Mouse (Mus musculus): ENCODE results near the gene Mei1. TPM values are rescaled to one million over a fixed set of nuclear protein-coding genes. Genes with fewer than 3 reads are reported as not detected.

Gene Mei1
- not detected for polyA plus RNA-seq (2014; fragmentation: Illumina TruSeq; extraction: RNeasy Lipid Tissue Mini Kit (QIAGEN cat#74804); ENCODE audit: low read depth, low replicate concordance)

GRCm38 (mm10) chr15:82069898-82070297 lies at the start of gene Mei1:
Gene Mei1 (plus strand): TSS chr15:82069996.

DNA sequence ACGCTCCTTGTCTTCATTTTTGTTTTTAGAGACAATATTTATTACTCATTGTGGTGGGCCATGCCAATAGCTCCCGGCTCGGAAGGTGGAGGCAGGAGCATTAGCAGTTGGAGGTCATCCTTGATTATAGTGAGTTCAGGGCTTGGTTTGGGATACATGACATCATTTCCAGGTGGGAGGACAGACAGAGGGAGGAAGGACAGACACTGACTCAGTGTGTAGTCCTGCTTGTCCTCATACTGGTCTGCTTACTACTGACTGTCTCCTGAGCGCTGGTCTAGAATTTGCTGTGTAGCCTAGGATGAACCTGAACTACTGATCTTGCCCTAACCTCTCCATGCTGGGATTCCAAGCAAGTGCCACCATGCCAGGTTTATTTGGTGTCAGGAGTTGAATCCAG lies 36.0 kb upstream of the Mei1 start, which contains the start of gene Desi1:
Gene Desi1 (minus strand): TSS at position 101 of the 400 bp plus-strand sequence.

DNA sequence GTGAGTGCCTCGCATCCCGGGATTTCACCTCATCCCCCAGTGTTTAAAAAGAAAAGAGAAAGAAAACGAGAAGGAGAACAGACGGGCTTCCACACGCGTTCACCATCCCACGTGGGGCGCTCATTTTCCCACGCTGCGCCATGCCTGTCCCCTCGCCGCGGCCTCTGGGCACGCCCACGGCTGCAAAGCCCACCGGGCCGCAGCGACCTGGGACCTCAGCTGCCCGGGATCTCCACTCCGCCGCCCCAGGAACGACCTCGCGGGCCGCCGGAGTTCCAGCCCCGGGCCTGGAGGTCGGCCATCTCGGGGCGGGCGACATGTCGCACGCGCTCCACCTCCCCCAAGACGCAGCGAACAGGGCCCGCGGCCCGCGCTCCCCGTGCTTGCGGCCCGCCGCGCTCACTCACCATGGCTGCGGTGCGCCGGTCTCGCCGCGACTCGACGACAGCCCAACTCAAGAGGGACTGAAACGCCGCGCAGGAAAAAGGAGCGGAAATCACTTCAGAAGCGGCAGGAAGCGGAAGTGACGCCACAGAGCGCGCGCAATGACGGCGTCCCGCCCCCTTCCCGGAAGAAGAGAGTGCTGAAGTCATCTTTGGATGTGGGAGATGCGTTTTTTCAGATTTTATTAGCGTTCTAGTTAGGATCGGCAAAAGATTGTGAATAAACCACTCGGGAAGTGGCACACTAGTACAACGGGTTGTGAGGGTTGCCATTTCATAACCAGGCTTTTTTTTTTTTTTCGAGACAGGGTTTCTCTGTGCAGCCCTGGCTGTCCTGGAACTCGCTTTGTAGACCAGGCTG lies 22.5 kb upstream of the Mei1 start, which contains the start of gene Snu13:
Gene Snu13 (minus strand): TSS at position 519 of the 804 bp plus-strand sequence.

DNA sequence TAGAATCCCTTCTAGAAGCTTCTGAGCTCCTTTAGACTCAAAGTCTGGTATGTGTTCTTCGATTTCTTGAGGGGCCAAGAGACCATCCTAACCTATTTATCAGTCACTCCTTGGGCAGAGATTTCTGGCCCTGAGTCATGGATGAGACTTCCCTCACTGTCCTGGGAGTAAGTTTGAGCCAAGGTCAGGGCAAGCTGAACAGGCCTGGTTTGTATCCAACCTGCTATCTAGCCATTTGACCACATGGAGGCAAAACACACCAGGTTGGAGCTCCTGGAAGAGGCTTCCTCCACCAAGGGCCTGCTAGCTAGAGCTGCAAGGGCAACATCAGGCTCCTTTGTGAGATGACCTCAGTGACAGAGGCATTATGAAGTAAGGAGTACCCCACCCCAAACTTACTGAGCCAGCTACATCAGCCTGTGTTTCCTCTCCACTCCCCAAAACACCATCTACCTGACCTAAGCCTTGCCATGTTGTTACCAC lies 11.0 kb upstream of the Mei1 start, which contains the start of gene 4930407I10Rik:
Gene 4930407I10Rik (plus strand): TSS at position 433 of the 483 bp plus-strand sequence.

DNA sequence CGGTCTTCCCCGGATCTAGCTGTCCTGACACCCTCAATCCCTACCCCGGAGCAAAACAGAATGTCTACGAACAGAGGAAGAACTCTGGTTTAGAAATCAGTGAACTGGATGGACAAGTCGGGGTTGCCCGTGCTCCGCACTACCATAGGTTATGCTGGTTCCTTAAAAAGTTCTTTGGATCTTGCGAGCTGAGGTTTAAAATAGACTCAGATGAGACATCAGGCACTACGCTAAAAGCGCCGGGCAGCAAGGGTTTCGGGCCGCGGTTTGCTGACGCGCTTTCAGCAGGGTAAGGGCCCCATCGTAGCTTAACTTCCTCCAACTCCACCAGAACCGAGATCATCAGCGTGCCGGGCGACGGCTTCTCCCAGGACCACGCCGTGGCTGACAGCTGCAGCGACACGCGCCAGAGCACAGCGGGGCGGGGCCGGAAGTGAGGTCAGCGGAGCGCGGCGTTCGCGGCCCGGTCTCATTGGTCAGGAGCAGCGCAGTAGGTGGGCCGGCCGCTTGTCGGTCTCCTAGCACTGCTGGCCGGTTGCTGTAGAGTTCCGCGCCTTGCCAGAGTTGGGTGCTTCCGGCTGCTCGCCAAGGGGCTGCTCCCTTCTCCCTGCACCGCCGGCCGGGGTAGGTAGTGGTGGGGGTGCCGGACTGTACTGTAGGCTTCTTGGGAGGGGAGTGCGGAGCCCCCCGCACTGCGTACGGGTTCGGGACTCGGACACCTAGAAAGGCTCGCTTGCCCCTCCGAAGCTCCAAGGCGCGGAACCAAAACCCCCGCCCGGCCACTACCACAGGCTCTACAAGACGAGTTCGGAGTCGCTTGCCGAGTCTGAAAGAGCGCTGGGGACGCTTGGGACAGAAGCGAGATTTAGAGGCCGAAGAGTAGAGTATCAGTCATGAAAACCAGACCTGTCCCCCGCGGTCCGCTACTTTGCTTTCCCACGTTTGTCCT lies 57.9 kb downstream of the Mei1 start, which contains the start of gene Ccdc134:
Gene Ccdc134 (plus strand): TSS at position 497 of the 949 bp plus-strand sequence.

GRCm38 (mm10) chr15:82146770-82147610 lies 77.2 kb downstream of the Mei1 start, which contains the start of gene Srebf2:
Gene Srebf2 (plus strand): TSS chr15:82147181.

Other genes starting within 250 kb of the Mei1 start
- gene Tob2, start 211.2 kb upstream of the Mei1 start, polyA plus RNA-seq (2014; fragmentation: Illumina TruSeq; extraction: RNeasy Lipid Tissue Mini Kit (QIAGEN cat#74804); ENCODE audit: low read depth, low replicate concordance), result 5.7 TPM
- 11.7 TPM for gene Phf5a, start 198.1 kb upstream of the Mei1 start, polyA plus RNA-seq (2014; fragmentation: Illumina TruSeq; extraction: RNeasy Lipid Tissue Mini Kit (QIAGEN cat#74804); ENCODE audit: low read depth, low replicate concordance)
- gene Aco2, start 197.7 kb upstream of the Mei1 start, polyA plus RNA-seq (2014; fragmentation: Illumina TruSeq; extraction: RNeasy Lipid Tissue Mini Kit (QIAGEN cat#74804); ENCODE audit: low read depth, low replicate concordance), result 165 TPM
- gene Polr3h, start 143.8 kb upstream of the Mei1 start, polyA plus RNA-seq (2014; fragmentation: Illumina TruSeq; extraction: RNeasy Lipid Tissue Mini Kit (QIAGEN cat#74804); ENCODE audit: low read depth, low replicate concordance), result 1.9 TPM
- 0.16 TPM for gene Csdc2, start 133.2 kb upstream of the Mei1 start, polyA plus RNA-seq (2014; fragmentation: Illumina TruSeq; extraction: RNeasy Lipid Tissue Mini Kit (QIAGEN cat#74804); ENCODE audit: low read depth, low replicate concordance)
- gene Pmm1, start 109.1 kb upstream of the Mei1 start, polyA plus RNA-seq (2014; fragmentation: Illumina TruSeq; extraction: RNeasy Lipid Tissue Mini Kit (QIAGEN cat#74804); ENCODE audit: low read depth, low replicate concordance), result 2.4 TPM
- gene 1700029P11Rik, start 89.5 kb upstream of the Mei1 start, polyA plus RNA-seq (2014; fragmentation: Illumina TruSeq; extraction: RNeasy Lipid Tissue Mini Kit (QIAGEN cat#74804); ENCODE audit: low read depth, low replicate concordance), result not detected
- gene Xrcc6, start 82.2 kb upstream of the Mei1 start, polyA plus RNA-seq (2014; fragmentation: Illumina TruSeq; extraction: RNeasy Lipid Tissue Mini Kit (QIAGEN cat#74804); ENCODE audit: low read depth, low replicate concordance), result 76.0 TPM
- gene Desi1, start 36.1 kb upstream of the Mei1 start, polyA plus RNA-seq (2014; fragmentation: Illumina TruSeq; extraction: RNeasy Lipid Tissue Mini Kit (QIAGEN cat#74804); ENCODE audit: low read depth, low replicate concordance), result 11.2 TPM
- 312 TPM for gene Snu13, start 22.4 kb upstream of the Mei1 start, polyA plus RNA-seq (2014; fragmentation: Illumina TruSeq; extraction: RNeasy Lipid Tissue Mini Kit (QIAGEN cat#74804); ENCODE audit: low read depth, low replicate concordance)
- gene 4930407I10Rik, start 10.8 kb upstream of the Mei1 start, polyA plus RNA-seq (2014; fragmentation: Illumina TruSeq; extraction: RNeasy Lipid Tissue Mini Kit (QIAGEN cat#74804); ENCODE audit: low read depth, low replicate concordance), result not detected
- 1.4 TPM for gene Ccdc134, start 57.9 kb downstream of the Mei1 start, polyA plus RNA-seq (2014; fragmentation: Illumina TruSeq; extraction: RNeasy Lipid Tissue Mini Kit (QIAGEN cat#74804); ENCODE audit: low read depth, low replicate concordance)
- 10.9 TPM for gene Srebf2, start 77.2 kb downstream of the Mei1 start, polyA plus RNA-seq (2014; fragmentation: Illumina TruSeq; extraction: RNeasy Lipid Tissue Mini Kit (QIAGEN cat#74804); ENCODE audit: low read depth, low replicate concordance)
- gene Shisa8, start 142.8 kb downstream of the Mei1 start, polyA plus RNA-seq (2014; fragmentation: Illumina TruSeq; extraction: RNeasy Lipid Tissue Mini Kit (QIAGEN cat#74804); ENCODE audit: low read depth, low replicate concordance), result not detected
- gene Tnfrsf13c, start 154.4 kb downstream of the Mei1 start, polyA plus RNA-seq (2014; fragmentation: Illumina TruSeq; extraction: RNeasy Lipid Tissue Mini Kit (QIAGEN cat#74804); ENCODE audit: low read depth, low replicate concordance), result not detected
- gene Cenpm, start 174.8 kb downstream of the Mei1 start, polyA plus RNA-seq (2014; fragmentation: Illumina TruSeq; extraction: RNeasy Lipid Tissue Mini Kit (QIAGEN cat#74804); ENCODE audit: low read depth, low replicate concordance), result not detected
- gene 1500009C09Rik, start 182.4 kb downstream of the Mei1 start, polyA plus RNA-seq (2014; fragmentation: Illumina TruSeq; extraction: RNeasy Lipid Tissue Mini Kit (QIAGEN cat#74804); ENCODE audit: low read depth, low replicate concordance), result not detected
- 0.20 TPM for gene Sept3, start 204.9 kb downstream of the Mei1 start, polyA plus RNA-seq (2014; fragmentation: Illumina TruSeq; extraction: RNeasy Lipid Tissue Mini Kit (QIAGEN cat#74804); ENCODE audit: low read depth, low replicate concordance)
- gene Wbp2nl, start 229.0 kb downstream of the Mei1 start, polyA plus RNA-seq (2014; fragmentation: Illumina TruSeq; extraction: RNeasy Lipid Tissue Mini Kit (QIAGEN cat#74804); ENCODE audit: low read depth, low replicate concordance), result not detected